Mouse (Mus musculus) forebrain, embryonic 13.5 days (tissue): ENCODE data around the gene Slc6a6. TPM values are rescaled to one million over a fixed set of nuclear protein-coding genes. Genes with fewer than 3 reads are reported as not detected.

Experiments used
- polyA plus RNA-seq: library from polyadenylated mRNA; unstranded; fragments of >200 nt; fragmentation: Nextera tagmentation; extraction: Ambion mirVana; gene quantifications from 2 replicates; pipeline ENCODE4 v1.2.1, GENCODE M21; 2015

Slc6a6 gene
- polyA plus RNA-seq, 1 experiment from 2014 or later, result 68.2 TPM

Other genes starting within 250 kb of the Slc6a6 start
- gene Chchd4, start 210.5 kb upstream of the Slc6a6 start, polyA plus RNA-seq, result 27.3 and 30.7 TPM in 2 replicates
- gene Tmem43, start 210.3 kb upstream of the Slc6a6 start, polyA plus RNA-seq, result 48.3 and 56.8 TPM in 2 replicates
- gene Xpc, start 168.2 kb upstream of the Slc6a6 start, polyA plus RNA-seq, result 18.6 and 20.5 TPM in 2 replicates
- gene Lsm3, start 168.1 kb upstream of the Slc6a6 start, polyA plus RNA-seq, result 273 and 275 TPM in 2 replicates
- gene Grip2, start 143.2 kb downstream of the Slc6a6 start, polyA plus RNA-seq, result 2.2 and 3.1 TPM in 2 replicates
- 48.7 and 60.7 TPM in 2 replicates for gene Ccdc174, start 194.0 kb downstream of the Slc6a6 start, polyA plus RNA-seq
- 0.62 and 1.4 TPM in 2 replicates for gene 4930590J08Rik, start 218.8 kb downstream of the Slc6a6 start, polyA plus RNA-seq